Mouse (Mus musculus): ENCODE results near the gene Scgb2b27. TPM values are rescaled to one million over a fixed set of nuclear protein-coding genes. Genes with fewer than 3 reads are reported as not detected.
"Not testable (repeated sequence)": the region's sequence is repeated elsewhere in the genome, so short reads cannot be mapped to it uniquely, and the experiment has no call there.

Scgb2b27 gene
- polyA plus RNA-seq (2015; fragmentation: Nextera tagmentation; extraction: Ambion mirVana), result not detected in 2 replicates

- H3K4me2 ChIP-seq (replicated peaks), result no peak within 1 kb of the TSS
- H3K27ac ChIP-seq (replicated peaks), result no peak within 1 kb of the TSS
- no peak for ATAC-seq (ENCODE audit: insufficient number of reproducible peaks, low FRiP score, low TSS enrichment, low read depth)
- no peak within 1 kb of the TSS for H3K4me3 ChIP-seq (replicated peaks)
- 0 out of 2 replicates have a peak, but pooled peaks cover 7% of the 10 kb centered on the region for H3K9me3 ChIP-seq (replicated peaks)
- H3K36me3 ChIP-seq, result no peaks in the 10 kb centered on the region
- 74% methylated on average over 4 of the region's 4 CpGs for WGBS
- H3K27me3 ChIP-seq, result no peaks in the 10 kb centered on the region
- H3K4me1 ChIP-seq, result no peaks in the 10 kb centered on the region
- H3K9ac ChIP-seq, result no peak within 1 kb of the TSS
Observed at GRCm38 (mm10) chr7:34013842-34014241, at the start of gene Scgb2b27. Gene Scgb2b27 (minus strand): TSS chr7:34013942.

GRCm38 (mm10) chr7:34036076-34036815 lies 22.5 kb upstream of the Scgb2b27 start:
- H3K9me3 ChIP-seq (replicated peaks), result 0 out of 2 replicates have a peak, but pooled peaks cover 12% of the 10 kb centered on the region

GRCm38 (mm10) chr7:34034579-34034978 lies 20.8 kb upstream of the Scgb2b27 start:
- 0 out of 2 replicates have a peak, but pooled peaks cover 12% of the 10 kb centered on the region for H3K9me3 ChIP-seq (replicated peaks)
- not testable (repeated sequence) for H3K36me3 ChIP-seq; H3K4me1 ChIP-seq; H3K4me2 ChIP-seq (replicated peaks); H3K27ac ChIP-seq (replicated peaks); ATAC-seq (ENCODE audit: insufficient number of reproducible peaks, low FRiP score, low TSS enrichment, low read depth); H3K27me3 ChIP-seq; H3K9ac ChIP-seq; H3K4me3 ChIP-seq (replicated peaks)
- WGBS, result 85% methylated on average over 4 of the region's 4 CpGs

More at GRCm38 (mm10) chr7:34036076-34036815, 22.5 kb upstream of the Scgb2b27 start:
- H3K4me3 ChIP-seq (replicated peaks); H3K27me3 ChIP-seq; H3K4me1 ChIP-seq; H3K9ac ChIP-seq; H3K36me3 ChIP-seq; H3K4me2 ChIP-seq (replicated peaks); ATAC-seq (ENCODE audit: insufficient number of reproducible peaks, low FRiP score, low TSS enrichment, low read depth); H3K27ac ChIP-seq (replicated peaks): not testable (repeated sequence)
- 89% methylated on average over 11 of the region's 11 CpGs for WGBS

- Histone ChIP-seq H3K27ac (replicated peaks) (no peak overlapping the region), H3K9ac (no peak overlapping the region), H3K9me3 (replicated peaks) (peaks cover 19% of the 10 kb centered on the region), H3K4me2 (replicated peaks) (no peak overlapping the region), H3K4me3 (replicated peaks) (no peak overlapping the region), H3K4me1 (no peaks in the 10 kb centered on the region), H3K36me3 (no peaks in the 10 kb centered on the region), H3K27me3 (no peaks in the 10 kb centered on the region)
- 96% methylated on average over 11 of the region's 11 CpGs for WGBS
- ATAC-seq (ENCODE audit: insufficient number of reproducible peaks, low FRiP score, low TSS enrichment, low read depth), result no peak
Observed at GRCm38 (mm10) chr7:34030026-34030425, 16.3 kb upstream of the Scgb2b27 start.

- not testable (repeated sequence) for H3K27me3 ChIP-seq; H3K4me3 ChIP-seq (replicated peaks); H3K9ac ChIP-seq; H3K4me1 ChIP-seq; H3K36me3 ChIP-seq; H3K27ac ChIP-seq (replicated peaks); H3K4me2 ChIP-seq (replicated peaks); ATAC-seq (ENCODE audit: insufficient number of reproducible peaks, low FRiP score, low TSS enrichment, low read depth)
- 84% methylated on average over 9 of the region's 9 CpGs for WGBS
- H3K9me3 ChIP-seq (replicated peaks), result peaks cover 13% of the 10 kb centered on the region
Observed at GRCm38 (mm10) chr7:34027202-34027601, 13.5 kb upstream of the Scgb2b27 start.

- Histone ChIP-seq H3K4me3 (replicated peaks) (no peak overlapping the region), H3K9ac (no peak overlapping the region), H3K4me2 (replicated peaks) (no peak overlapping the region), H3K36me3 (no peaks in the 10 kb centered on the region), H3K9me3 (replicated peaks) (peaks cover 12% of the 10 kb centered on the region), H3K27ac (replicated peaks) (no peak overlapping the region), H3K27me3 (no peaks in the 10 kb centered on the region), H3K4me1 (no peaks in the 10 kb centered on the region)
- no peak for ATAC-seq (ENCODE audit: insufficient number of reproducible peaks, low FRiP score, low TSS enrichment, low read depth)
- WGBS, result 81% methylated on average over 4 of the region's 4 CpGs
Observed at GRCm38 (mm10) chr7:34025641-34026040, 11.9 kb upstream of the Scgb2b27 start.

GRCm38 (mm10) chr7:34021183-34021582 lies 7.4 kb upstream of the Scgb2b27 start, which contains the start of gene Scgb1b27:
Gene Scgb1b27 (plus strand): TSS chr7:34021483.
- H3K4me3 ChIP-seq (replicated peaks); H3K4me1 ChIP-seq; H3K9me3 ChIP-seq (replicated peaks); H3K9ac ChIP-seq; H3K4me2 ChIP-seq (replicated peaks); H3K27me3 ChIP-seq; H3K27ac ChIP-seq (replicated peaks); ATAC-seq (ENCODE audit: insufficient number of reproducible peaks, low FRiP score, low TSS enrichment, low read depth); H3K36me3 ChIP-seq: not testable (repeated sequence)
- WGBS, result 89% methylated on average over 1 of the region's 1 CpGs

GRCm38 (mm10) chr7:33982281-33982680 lies 31.5 kb downstream of the Scgb2b27 start:
- not testable (repeated sequence) for H3K27me3 ChIP-seq; ATAC-seq (ENCODE audit: insufficient number of reproducible peaks, low FRiP score, low TSS enrichment, low read depth); H3K9me3 ChIP-seq (replicated peaks); H3K4me3 ChIP-seq (replicated peaks); H3K36me3 ChIP-seq; H3K4me2 ChIP-seq (replicated peaks); H3K9ac ChIP-seq; H3K27ac ChIP-seq (replicated peaks); H3K4me1 ChIP-seq
- WGBS, result 22% methylated on average over 8 of the region's 9 CpGs

Other genes starting within 250 kb of the Scgb2b27 start
- gene Scgb2b26, start 68.9 kb downstream of the Scgb2b27 start, polyA plus RNA-seq (2015; fragmentation: Nextera tagmentation; extraction: Ambion mirVana), result not detected in 2 replicates
- not detected in 2 replicates for gene Scgb1b27, start 7.5 kb upstream of the Scgb2b27 start, polyA plus RNA-seq (2015; fragmentation: Nextera tagmentation; extraction: Ambion mirVana)
- gene Scgb1b30, start 81.5 kb upstream of the Scgb2b27 start, polyA plus RNA-seq (2015; fragmentation: Nextera tagmentation; extraction: Ambion mirVana), result not detected in 2 replicates
- gene Wtip, start 119.3 kb upstream of the Scgb2b27 start, polyA plus RNA-seq (2015; fragmentation: Nextera tagmentation; extraction: Ambion mirVana), result 6.8 and 7.4 TPM in 2 replicates
- gene Uba2, start 155.7 kb upstream of the Scgb2b27 start, polyA plus RNA-seq (2015; fragmentation: Nextera tagmentation; extraction: Ambion mirVana), result 187 and 188 TPM in 2 replicates
- gene Pdcd2l, start 182.7 kb upstream of the Scgb2b27 start, polyA plus RNA-seq (2015; fragmentation: Nextera tagmentation; extraction: Ambion mirVana), result 56.9 and 60.8 TPM in 2 replicates
- gene Gpi1, start 216.4 kb upstream of the Scgb2b27 start, polyA plus RNA-seq (2015; fragmentation: Nextera tagmentation; extraction: Ambion mirVana), result 277 and 278 TPM in 2 replicates
- 0.46 TPM in 1 of 2 replicates, not detected in the other for gene Gm6096, start 237.1 kb upstream of the Scgb2b27 start, polyA plus RNA-seq (2015; fragmentation: Nextera tagmentation; extraction: Ambion mirVana)